Mouse (Mus musculus) neutrophil, adult 5-6 weeks (primary cell): ENCODE results near the gene Fmo6. TPM values are rescaled to one million over a fixed set of nuclear protein-coding genes. Genes with fewer than 3 reads are reported as not detected.

Experiments used
- total RNA-seq: library from RNA; stranded (forward); fragments of 200-1000 nt; gene quantifications from 2 replicates; pipeline ENCODE4 v1.2.3, GENCODE M21; 2017

Gene Fmo6
- total RNA-seq, 1 experiment from 2014 or later = not detected

Other genes starting within 250 kb of the Fmo6 start
- 209 and 237 TPM in 2 replicates for gene Prrc2c, start 197.0 kb downstream of the Fmo6 start, total RNA-seq
- 0.25 TPM in 1 of 2 replicates, not detected in the other for gene Fmo4, start 123.5 kb downstream of the Fmo6 start, total RNA-seq
- gene Fmo1, start 70.9 kb downstream of the Fmo6 start, total RNA-seq = 0.61 TPM in 1 of 2 replicates, not detected in the other
- gene Fmo2, start 38.8 kb downstream of the Fmo6 start, total RNA-seq = 0.12 TPM in 1 of 2 replicates, not detected in the other
- gene Fmo3, start 47.0 kb upstream of the Fmo6 start, total RNA-seq = not detected in 2 replicates
- gene Mroh9, start 148.2 kb upstream of the Fmo6 start, total RNA-seq = not detected in 2 replicates